Mouse (Mus musculus) WW6 (cell line): ENCODE data around the gene Ptpn13.
A peak's percentile ranks its signal among the peaks of the same experiment; 100 is the strongest.

Experiments used
- DNase-seq: peaks from one replicate; pipeline ENCODE4 v3.0.0-alpha.2; 2013; ENCODE audit warnings: low read depth, low spot score

The Ptpn13 gene

GRCm38 (mm10) chr5:103424678-103425319 lies at the start of gene Ptpn13:
Gene Ptpn13 (plus strand): TSS chr5:103425192.
- DNase-seq, result peak; percentile 92

DNA sequence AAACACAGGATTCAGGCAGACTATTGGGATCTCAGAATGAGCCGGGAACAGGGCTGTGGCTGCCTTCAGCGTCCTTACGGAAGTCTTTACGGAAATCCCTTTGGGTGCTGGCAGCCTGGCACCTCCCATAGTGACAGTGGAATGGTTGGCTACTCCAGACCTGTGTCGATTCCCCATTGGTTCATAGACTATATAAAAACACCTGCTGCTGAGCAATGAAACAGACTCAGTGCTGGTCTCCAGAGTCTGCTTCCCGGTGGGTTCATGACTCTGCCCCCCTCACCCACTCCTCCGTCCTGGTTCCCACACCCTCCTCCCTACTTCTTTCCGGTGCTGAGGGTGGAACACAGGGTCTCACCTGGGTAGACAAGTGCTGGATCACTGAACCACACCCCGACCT lies 49.8 kb upstream of the Ptpn13 start:
- no peak for DNase-seq

DNA sequence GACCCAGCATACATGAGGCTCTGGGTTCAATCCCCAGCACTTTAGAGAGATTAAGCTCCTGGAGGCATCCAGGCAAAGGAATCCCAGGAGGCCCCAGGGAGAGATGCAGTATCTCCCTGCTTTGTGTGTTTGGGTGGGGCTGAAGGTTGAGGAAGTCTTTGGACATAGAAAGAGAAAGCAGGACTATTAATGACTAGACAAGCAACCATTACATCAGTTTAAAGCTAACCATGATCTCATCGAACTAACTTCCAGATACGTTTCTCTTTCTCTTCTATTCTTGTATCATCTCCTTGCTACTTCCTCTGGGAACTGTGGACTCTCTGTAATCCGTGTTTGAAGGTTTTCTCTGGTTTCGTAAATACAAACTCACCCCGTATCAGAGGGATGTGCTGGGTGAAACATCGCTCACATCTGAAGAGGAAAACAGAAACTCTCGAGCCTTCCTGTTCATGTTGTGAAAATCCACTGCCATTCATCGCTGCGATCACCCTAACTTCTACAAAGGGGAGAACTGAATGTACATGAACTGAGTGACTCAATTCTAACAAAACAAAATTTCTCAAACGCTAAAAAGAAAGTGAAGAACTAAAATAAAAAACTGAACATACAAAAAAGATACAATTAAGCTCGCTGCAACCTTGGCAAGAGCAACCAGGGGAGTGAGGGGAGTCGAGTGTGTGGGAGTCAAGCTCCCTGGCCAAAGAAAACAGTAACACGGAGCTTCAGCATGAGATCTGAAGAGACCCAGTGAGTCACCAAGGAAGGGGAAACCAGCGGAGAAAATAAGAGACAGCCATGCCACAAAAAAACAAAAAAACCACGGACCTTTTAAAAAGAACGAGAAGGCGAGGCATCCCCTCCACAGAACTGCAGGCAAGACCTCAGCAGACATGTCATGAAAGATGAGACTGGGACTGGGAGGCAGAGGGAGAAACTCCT lies 48.4 kb upstream of the Ptpn13 start:
- no peak for DNase-seq

GRCm38 (mm10) chr5:103377493-103378130 lies 47.4 kb upstream of the Ptpn13 start:
- no peak for DNase-seq

GRCm38 (mm10) chr5:103380785-103381527 lies 44.0 kb upstream of the Ptpn13 start:
- DNase-seq, result no peak

- no peak for DNase-seq
These were observed 42.0 kb upstream of the Ptpn13 start for GRCm38 (mm10) chr5:103382951-103383350.

DNA sequence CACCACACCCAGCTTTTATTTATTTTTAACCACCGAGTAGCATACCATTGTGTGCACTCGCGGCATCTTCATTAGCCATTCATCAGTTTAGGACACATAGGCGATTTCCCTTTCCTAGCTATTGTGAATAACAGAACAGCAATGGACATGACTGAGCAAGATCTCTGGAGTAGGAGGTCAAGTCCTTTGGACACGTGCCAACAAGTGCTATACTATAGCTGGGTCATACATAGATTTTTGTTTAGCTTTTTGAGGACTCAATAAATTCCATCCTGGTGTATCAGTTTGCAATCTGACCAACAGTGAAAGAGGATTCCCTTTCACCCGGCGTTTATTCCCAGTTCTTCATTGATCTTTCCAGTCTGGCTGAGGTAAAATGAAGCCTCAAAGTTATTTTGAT lies 41.0 kb upstream of the Ptpn13 start:
- DNase-seq, result no peak

DNA sequence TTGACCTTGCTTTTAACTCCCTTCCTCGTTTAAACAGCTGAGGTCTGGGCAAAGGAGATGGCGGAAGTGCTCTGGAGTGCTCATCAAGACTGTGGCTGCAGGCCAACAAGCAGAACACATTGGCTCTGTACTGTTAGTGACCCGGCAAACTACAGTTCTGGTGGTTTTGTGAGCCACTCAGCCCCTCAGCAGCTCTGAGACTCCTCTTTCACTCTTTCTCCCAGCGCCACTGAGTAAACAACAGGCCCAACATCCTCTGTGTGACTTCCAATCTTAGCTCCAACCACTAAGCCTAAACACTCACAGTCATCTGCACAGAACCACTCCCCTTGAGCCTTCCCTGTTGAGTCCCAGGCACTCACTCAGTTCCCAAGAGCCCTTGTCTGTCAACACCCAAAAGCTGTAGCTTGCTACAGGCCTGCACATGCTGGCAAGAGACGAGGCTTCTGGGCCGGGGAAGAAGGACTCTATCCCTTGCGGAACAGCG lies 37.4 kb upstream of the Ptpn13 start:
- DNase-seq, result no peak

GRCm38 (mm10) chr5:103389415-103389814 lies 35.6 kb upstream of the Ptpn13 start:
- no peak for DNase-seq

DNA sequence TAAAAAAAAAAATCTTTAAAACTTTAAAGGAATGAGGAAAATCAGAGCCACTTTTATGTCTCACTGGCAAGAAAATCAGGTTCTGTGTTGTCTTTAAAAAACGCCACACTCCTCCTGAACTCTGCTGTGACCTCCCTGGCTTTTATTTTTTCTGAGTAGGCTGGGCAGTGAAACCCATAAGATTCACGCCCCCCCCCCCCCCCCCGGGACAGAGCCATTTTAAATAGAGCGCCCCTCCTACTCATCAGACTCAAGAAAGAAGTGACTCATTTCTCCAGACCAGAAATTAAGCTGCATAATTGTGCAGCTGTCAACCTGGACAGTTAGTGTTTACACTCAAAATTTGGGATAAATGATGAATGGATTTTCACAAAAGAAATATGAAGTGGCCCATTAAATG lies 31.8 kb upstream of the Ptpn13 start:
- DNase-seq, result no peak

- no peak for DNase-seq
These were observed 31.2 kb upstream of the Ptpn13 start for GRCm38 (mm10) chr5:103393752-103394151.

- no peak for DNase-seq
These were observed 29.3 kb upstream of the Ptpn13 start for GRCm38 (mm10) chr5:103395683-103396082.

- no peak for DNase-seq
These were observed 27.6 kb upstream of the Ptpn13 start for GRCm38 (mm10) chr5:103397429-103397828.

GRCm38 (mm10) chr5:103404213-103404968 lies 20.6 kb upstream of the Ptpn13 start:
- DNase-seq, result no peak

GRCm38 (mm10) chr5:103405921-103406320 lies 19.1 kb upstream of the Ptpn13 start:
- no peak for DNase-seq

DNA sequence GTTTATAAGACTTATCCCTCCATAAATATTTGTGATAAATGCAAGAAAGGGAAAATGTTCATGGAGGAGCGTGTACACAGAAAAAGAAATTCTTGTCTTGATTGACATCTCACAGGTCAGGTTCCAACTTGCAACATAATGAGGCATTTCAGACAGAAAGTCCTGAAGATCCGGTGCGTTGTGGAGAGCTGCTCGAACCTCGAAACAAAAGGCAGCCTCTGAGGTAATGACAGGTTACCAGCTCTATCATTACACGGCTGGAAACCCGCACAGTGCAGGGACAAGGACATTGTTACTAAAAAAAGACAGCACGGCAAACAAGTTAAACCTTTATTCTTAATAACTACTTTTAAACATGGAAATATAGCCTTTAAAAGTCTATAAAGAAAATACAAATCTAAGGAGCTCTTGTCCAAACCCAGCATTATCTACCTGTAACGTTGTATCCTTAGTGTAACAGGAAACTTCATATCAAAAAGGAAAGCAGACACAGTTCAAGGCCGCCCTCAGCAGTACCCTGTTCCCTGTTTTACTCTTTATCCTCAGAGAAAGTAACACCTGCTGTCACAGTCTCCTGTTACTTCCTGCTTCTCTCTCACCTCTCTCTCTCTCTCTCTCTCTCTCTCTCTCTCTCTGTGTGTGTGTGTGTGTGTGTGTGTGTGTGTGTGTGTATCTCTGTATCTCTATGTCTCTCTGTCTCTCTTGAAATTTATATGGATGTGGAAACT lies 12.8 kb upstream of the Ptpn13 start:
- no peak for DNase-seq

- no peak for DNase-seq
These were observed 10.4 kb upstream of the Ptpn13 start for GRCm38 (mm10) chr5:103414542-103414941.

DNA sequence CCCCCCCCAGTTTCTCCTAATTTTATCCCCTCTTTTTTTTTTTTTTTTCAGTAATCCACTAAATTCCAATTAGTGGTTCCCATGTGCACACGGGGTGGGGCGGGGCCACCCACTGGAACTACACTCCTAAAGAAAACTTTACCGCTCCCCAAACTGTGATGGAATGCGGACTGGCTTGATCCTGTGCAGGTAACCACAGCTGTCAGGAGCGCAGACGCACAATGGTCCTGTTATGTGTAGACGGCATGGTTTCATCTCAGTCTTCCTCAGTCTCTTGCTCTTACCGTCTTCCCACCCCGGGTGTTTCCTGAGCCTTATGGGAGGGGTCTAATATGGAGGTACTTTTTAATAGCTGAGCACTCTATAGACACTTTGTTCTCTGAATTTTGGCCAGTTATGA lies 7.0 kb upstream of the Ptpn13 start:
- DNase-seq, result no peak

- no peak for DNase-seq
These were observed 6.1 kb upstream of the Ptpn13 start for GRCm38 (mm10) chr5:103418886-103419285.

- DNase-seq, result no peak
These were observed 4.4 kb upstream of the Ptpn13 start for GRCm38 (mm10) chr5:103420568-103420967.
